Mouse (Mus musculus): ENCODE measurements around the gene Sf3a1.
"Not testable (repeated sequence)": the region's sequence is repeated elsewhere in the genome, so short reads cannot be mapped to it uniquely, and the experiment has no call there.

The Sf3a1 gene

DNA sequence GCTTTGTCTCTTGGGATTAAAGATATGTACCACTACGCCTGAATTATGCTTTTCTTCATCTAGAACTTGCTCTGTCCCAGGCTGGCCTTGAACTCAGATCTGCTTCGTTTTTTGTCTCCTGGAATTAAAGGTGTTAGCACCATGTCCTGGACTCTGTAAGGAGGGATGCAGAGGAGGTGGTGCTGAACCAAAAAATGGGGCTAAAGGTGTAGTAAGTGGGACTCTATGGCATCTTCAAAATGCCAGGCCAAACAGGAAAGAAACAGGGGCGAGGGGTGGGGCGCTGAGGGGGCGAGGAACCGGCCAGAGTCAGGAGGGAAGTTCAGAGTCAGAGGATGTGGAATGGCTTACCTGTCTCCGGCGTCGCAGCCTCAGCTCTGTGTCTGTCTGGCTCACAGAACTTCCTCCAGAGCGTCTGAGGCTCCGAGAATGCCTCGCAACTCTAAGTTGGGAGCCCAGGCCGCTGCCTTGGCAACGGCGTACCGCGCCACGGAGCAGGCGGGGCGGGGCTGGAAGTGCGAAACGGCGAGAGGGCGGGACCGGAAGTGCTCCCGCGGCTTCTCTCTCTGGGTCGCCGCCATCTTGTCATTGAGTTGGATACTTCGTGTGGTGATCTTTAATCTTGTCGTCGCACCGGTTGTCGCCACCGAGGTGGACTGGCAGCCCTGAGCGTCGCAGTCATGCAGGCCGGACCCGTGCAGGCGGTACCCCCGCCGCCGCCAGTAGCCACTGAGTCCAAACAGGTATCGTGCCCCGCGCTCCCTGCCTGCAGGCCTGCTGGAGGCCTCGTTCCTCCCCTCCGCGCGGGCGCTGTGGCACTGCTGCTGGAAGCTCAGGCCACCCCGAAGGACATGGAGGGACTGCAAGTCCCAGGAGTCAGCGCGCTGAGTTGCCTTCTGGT is at the start of gene Sf3a1, which contains the start of gene Ccdc157:
Sf3a1 (plus strand) TSS at position 543 of the 901 bp plus-strand sequence.
Ccdc157 (minus strand) TSS at position 486 of the 901 bp plus-strand sequence.
- peak; percentile 89 to 91 for DNase-seq

DNA sequence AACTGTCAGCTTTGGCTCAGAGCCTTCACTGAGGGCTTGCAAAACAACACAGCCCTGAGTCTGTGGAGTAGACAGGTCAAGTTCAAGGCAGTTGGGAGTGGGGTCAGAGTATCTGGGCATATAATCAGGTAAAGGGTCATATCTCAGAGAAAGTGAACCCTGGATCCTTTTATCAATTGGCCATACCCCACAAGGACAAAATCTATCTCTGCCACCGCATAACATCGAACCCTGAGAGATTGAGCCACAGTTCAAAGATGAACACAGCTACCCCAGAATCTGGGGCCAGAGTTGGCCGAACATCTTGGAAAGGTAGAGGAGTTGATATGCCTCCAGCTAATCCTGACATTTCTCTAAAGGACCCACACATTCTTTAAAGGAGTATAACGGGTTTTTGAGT is 48.1 kb upstream of the Sf3a1 start:
- DNase-seq, result no peak

DNA sequence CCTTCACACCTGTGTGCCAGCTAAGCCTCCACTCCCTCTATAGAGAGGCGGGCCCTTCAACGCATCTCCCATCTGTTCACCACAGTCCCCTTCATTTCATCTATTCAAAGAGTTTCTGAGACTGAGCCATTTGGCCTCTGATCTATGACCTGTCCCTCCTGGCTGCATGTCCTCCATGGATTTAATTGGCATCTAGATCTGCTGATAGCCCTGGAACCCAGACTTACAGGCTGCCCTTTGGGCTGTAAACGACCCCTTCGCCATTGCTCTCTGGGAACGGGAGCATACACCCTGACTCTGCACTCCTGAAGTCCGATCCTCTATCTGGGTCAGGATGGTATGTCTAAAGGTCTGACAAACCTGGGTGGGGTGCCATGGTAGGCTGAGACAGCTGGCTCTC is 47.3 kb upstream of the Sf3a1 start:
- DNase-seq, result no peak

DNA sequence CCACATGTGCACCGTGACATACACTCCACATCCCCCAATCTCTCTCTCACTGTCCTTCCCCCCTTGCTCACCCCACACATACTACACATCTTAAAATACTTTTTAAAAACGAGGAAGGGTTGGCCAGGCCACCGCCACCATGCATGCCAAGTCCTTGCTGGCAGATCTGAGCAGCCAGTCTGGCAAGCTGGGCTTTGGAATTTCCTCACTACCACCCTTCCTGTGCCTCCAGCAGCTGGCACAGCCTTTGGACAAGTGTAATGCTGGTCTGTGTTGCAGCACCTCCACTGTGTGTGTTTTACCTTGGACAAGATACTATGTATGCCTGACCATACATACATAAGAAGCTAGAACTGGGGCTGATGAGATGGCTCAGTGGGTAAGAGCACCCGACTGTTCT is 46.7 kb upstream of the Sf3a1 start:
- no peak for DNase-seq

DNA sequence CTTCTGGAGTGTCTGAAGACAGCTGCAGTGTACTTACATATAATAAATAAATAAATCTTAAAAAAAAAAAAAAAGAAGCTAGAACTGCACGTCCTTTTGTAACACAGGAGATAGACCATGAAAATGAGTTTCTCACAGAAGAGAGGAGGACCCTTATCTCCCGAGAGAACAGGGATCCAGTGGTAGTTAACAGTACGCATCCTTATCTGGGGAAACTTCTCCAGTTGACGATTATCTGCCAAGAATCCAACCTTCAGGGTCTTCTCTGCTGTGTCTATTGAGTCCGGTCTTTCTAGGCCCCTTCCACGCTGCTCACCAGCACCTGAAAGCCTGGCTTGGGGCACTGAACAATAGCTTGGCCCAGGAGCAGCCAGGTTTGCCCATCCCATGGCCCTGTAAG is 46.2 kb upstream of the Sf3a1 start:
- DNase-seq, result no peak

DNA sequence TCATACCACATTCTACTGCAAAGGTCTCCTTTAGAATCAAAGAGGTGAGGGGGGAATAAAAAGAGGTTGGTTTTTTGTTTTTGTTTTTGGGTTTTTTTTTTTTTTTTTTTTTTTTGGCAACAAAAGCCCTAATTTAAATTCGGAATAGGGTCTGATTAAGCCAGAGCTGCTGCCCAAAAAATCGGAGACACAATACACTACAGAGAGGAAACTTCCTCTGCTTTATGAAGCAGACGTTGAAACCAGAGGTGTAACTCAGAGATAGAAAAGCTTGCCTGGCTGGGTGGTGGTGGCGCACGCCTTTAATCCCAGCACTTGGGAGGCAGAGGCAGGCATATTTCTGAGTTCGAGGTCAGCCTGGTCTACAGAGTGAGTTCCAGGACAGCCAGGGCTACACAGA is 45.6 kb upstream of the Sf3a1 start:
- DNase-seq, result not testable (repeated sequence)

DNA sequence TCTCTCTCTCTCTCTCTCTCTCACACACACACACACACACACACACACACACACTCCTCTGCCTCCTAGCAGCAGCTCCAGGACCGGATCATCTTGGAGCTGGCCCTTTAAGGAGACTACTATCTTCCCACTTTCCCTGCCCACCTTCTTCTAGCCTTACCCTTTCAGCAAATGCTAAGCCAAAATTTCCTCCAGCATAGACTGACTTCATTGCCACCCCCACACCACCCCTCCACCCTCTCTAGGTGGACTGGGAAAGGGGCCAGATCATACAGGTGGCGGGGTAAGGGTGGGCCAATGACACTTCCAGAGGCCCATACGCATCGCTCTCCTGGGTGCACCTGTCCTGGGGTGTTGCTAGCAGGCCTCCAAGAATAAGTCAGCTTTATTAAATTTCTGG is 44.7 kb upstream of the Sf3a1 start:
- no peak for DNase-seq

DNA sequence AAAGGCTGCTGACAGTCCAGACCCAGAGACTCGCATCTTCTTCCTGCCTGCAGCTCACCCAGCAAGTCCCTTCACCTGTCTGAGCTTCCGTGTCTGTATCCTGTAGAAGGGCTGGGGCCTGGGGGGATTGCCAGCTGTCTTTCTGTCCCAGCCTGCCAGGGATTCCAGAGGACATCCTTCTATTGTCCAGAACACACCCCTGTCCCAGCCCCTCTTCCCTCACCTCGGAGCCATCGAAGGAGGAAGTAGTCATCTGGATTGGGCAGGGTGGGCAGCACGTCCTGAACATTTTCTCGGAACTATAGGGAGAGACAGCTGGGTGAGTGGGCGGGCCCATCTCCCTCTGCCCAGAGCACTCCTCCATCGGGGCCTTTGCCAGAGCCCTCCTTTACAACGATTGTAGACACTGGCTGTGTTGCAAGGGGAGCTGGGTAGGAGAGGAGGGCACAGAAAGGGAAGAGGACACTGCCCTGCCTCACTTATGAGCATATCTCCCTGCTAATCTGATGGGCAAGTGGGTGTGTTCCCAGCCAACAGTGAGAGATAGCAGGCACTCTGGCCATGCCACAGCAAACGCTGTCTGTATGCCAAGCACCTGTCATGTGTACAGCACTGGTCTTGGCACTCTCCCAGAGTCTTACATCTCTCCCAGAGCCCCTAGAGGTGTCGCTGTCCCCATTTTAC is 43.5 kb upstream of the Sf3a1 start:
- no peak for DNase-seq

DNA sequence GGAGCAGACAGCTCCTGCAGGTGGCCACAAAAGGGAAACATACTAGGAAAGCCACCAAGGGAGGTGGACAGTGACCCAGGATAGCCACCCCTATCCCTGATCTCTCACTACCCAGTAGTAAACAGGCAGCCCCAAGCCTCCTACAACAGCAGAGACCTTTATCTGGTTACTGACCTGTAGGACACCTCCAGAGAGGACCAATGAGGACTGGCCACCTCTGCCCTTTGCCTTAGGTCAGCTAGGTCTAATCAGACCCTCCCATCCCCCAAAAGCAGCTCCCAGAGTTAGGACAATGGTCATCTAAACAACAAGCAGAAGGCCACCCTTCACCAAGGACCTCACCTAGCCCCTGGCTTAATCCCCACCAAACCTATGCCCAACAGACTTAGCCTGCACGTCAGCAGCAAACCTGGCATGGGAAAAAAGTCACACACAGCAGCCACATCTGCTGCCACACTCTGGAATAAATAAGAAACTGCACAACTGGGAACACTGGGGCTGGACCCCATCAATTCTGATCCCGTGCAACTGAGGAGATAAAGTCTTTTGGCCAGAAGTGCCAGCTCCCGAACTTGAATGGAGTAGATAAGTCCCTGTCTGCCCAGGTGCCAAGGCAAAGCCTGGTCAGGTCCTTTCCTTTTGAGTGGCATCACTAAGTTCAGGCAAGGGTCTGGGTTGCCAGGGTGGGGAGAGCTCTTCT is 42.6 kb upstream of the Sf3a1 start:
- no peak for DNase-seq

DNA sequence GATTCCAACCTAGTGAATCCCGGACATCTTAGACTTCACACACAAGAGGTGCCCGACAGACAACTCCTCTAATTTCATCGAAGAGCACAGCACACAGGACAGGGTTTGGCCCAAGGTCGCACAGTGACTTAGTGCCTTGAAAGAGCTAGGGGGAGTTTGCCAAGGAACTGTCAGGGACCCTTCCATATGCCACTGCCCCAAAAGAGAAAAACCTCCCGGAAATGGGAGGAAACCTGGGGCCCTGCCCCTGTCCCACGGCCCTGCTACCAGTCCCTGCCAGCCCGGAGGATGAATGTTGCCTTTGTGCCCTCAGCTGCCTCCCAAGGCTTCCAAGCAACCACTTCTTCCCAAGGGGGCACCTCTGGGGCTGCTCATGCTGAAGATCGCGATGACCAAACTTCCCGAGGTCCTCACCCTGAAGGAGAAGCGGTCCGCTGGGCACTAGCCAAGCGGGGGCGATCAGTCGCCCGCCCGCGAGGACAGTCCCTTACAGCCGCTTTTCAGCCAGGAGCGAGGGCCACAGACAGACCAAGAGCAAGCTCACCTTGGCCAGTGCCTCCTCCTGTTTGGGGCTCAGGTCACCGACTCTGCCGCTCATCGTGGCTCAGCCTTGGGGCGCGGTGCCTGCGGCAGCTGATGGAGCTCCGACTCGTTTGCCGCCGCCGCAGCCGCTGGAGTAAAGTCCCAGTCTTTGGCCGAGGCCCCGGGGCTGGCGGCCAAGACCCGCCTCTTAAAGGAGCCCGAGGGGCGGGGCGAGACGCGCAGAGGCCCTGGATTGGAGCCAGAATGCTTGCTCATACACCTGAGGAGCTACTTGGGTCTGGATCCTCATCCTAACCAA is 41.8 kb upstream of the Sf3a1 start:
- no peak for DNase-seq

DNA sequence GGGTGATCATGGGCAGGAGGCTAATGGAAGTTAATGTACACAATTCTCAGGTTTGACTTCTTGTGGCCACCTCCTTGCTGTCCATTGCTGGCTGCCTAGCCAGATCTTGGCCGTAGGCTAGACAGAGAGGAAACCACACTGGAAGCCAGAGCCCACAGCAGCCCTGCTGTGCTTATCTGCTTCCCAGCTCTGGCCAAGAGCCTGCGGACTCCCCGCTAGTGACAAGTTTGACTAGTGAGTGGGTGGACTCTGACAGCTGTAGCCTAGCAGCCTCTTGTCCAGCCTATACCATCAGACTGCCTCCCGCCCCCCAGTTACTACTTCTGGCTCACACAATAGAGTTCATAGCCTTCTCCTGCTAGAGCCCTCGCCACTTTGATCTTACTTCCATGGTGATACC is 40.5 kb upstream of the Sf3a1 start:
- no peak for DNase-seq

DNA sequence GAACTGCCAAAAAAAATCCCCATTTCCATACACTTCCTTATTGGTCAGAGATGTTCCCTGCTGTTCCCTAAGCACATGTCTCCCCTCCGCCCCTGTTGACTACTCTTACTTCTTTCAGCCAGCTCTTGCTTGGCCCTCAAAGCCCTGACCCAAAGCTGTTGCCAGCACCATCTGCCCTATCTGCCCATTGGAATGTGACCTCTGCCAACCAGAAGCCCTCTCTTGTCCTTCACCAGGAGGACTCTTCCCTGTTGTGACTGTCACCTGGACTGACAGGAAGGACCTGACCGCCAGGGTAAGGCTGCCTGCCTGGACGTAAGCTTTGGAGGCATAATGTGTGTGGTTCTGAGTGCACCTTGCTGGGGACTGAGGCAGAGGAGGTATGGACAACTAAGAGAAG is 38.5 kb upstream of the Sf3a1 start:
- no peak for DNase-seq

DNA sequence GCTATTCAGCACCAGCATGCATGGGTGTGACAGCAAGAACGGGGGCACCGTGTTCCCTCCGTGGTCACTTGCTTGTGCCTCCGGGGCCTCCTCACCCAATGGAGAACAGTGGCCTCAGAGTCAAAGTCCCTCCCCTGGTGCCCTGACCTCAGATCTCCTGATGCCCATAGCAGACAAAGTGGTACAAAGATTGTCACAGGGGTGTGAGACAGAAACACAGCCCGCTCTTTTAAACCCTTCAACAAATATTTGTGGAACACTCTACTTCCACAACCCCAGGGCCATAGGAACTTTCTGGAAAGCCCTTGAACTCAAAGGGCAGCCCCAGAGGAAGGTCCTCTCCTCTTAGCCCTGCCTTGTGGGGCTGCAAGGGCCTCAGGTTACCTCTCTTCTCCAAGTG is 37.9 kb upstream of the Sf3a1 start:
- no peak for DNase-seq

DNA sequence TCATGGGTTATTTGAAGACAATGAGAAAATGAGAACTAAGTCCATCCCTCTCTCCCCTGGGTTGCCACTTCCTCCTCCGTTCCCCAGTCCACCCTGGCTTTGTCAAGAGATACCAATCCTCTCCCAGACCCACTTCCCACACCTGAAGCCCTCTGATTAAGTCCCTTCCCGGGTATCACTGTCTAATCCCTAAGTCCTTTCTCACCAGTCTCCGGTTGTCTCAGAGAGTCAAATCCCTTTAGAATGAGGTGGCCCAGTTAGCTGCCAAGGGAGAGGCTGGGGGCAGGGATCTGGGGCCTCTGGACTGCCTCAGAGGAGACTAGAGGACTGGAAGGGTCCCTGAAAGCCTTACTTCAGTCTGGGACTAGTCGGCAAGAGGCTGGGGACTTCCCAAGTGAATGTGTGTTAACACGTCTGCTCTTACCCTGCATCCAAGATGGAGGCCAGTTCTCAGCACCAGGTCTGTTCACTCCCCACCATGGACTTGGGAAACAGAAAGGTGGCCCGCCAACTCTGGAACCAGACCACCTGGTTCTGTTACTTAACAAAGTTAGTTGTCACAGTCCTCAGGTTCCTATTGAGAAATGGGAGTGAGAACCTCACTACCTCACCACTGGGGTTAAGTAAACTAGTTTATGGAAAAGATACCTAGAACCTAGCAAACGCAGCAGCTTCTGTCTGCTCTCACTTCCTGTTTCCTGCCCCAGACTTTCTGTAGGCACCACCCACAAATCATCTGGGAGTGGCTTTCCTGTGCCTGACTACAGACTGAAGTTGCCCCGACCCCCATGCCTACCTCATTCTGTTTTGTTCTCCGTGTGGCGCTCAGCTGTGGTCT is 37.2 kb upstream of the Sf3a1 start, which contains the start of gene Sec14l2:
Sec14l2 (minus strand) TSS at position 674 of the 838 bp plus-strand sequence.
- no peak for DNase-seq

DNA sequence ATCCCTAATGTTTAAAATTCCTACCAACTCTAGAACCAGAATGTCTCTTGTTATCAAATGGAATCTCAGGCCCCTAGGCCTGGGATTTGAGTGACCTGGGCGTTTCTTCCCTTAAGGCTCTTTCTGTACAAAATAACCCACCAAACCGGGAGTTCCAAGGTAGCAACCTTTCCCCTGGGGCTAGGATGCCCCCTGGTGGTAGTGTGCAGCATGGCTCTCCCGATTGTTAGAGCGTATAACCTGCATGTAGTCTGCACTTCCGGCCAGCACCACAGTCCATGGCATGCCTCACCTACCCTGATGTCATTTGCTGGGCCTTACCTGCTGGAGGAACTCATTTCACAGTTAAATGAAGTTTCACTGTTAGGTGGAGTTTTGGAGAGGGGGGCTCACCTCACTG is 36.2 kb upstream of the Sf3a1 start:
- DNase-seq, result no peak

DNA sequence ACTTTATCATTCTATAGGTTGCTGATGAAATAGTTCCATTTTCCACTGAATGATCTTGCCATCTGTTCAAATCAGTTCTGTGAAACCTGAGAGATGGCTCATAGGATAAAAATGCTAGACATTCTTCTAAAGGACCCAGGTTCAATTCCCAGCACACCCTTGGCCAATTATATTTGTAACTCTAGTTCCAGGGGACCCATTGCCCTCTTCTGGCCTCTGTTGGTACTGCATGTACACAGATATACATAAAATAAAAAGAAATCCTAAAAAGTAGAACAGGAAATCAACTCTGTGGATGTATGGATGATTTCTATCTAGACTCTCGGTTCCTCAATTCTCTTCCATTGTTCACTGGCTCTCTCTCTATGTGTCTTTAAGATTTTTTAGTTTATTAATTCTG is 33.1 kb upstream of the Sf3a1 start:
- no peak for DNase-seq

DNA sequence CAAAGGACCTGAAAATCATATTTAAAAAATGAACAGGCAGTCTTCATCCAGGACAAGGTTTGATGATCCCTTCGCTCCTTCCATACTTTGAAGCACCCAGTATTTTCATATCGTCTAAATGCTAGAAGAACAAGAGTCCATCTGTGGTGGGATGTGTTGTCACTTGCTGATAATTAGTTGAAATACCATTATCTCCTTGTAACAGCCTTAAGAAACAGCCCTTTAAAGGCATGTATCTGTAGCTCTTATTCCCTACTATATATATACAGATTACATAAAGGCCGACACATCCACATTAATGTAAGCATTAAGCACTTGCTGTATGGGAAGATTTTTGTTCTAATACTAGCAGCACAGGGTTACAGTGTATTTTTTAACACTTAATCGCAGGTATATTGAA is 31.7 kb upstream of the Sf3a1 start:
- not testable (repeated sequence) for DNase-seq

DNA sequence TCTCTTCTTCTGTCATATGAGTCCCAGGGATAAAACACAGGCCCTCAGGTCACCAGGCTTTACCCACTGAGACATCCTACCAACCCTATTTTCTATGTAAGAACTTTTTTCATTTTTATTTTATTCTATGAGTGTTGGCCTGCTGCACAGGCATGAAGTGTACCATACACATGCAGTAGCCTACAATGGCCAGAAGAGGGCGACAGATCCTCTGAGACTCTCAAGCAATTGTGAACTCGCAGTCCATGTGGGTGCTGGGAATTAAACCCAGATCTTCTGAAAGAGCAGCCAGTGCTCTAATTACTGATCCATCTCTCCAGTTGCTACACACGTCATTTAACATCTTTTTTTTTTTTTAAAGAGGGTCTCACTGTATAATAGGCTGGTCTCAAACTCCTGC is 26.7 kb upstream of the Sf3a1 start:
- no peak for DNase-seq

DNA sequence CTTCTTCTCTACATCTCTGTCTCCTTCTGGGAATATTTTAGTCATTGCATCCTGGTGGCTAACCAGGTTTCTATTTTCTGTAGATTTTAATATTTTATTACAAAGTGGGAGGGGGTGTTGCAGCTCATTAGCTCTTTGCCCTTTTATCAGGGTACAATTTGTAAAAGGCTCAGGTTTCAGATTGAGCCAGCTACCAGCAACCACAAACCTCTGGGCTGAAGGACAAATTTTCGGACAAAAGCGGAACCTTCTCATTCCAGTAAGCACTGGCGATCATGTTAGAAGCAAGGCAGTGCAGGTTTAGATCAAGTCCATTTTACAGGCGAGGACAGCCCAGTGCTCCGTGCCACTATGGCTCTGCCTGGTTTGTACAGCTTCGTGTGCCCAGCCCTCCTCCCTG is 25.8 kb upstream of the Sf3a1 start:
- no peak for DNase-seq

DNA sequence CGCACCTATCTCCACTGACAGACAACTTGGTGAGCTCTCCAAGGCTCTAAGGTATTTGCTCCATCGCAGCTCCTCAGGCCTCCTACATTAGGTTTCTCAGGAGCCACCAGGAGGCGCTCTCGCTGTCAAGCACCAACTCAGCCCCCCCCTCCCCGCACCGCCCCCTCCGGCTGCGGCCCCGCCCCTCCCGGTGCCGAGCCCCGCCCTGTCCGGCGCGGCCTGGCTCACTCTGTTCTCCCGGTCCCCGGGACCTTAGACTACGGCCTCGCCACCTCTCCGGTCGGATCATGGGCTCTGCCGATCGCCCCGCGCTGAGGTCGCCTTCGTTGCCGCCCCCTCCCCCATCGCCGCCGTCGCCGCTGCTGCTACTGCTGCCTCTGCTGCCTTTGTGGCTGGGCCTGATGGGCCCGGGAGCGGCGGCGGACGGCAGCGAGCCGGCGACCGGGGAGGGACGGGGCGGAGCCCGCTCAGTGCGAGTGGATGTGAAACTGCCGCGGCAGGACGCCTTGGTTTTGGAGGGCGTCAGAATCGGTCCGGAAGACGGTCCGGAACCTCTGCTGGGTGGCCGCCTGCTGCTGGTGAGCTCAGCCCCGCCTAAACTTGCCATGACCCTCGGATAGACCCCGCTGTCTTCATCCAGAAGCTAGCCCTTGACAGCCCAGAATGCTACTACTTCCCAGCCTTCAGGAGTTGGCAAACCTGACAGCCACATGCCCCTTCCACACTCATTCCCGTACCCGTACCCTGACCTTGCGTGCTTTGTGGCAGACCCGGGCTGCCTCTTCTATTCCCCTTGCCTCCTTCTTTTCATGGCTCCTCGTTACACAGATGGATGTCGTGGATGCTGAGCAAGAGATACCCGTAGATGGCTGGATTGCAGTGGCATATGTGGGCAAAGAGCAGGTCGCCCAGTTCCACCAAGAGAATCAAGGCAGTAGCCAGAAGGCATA is 24.9 kb upstream of the Sf3a1 start, which contains the start of gene Rnf215:
Rnf215 (plus strand) TSS at position 217 of the 950 bp plus-strand sequence.
- peak; percentile 60 to 66 for DNase-seq

Measured in thymus, adult 18-20 months (tissue).